Mouse (Mus musculus): Measurements from ENCODE around the gene Wfdc1.

The Wfdc1 gene

GRCm38 (mm10) chr8:119697163-119697562 is 31.0 kb downstream of the Wfdc1 start:
- DNase-seq = no peak

- peak; percentile 62 for DNase-seq
These were observed 32.8 kb downstream of the Wfdc1 start for GRCm38 (mm10) chr8:119698960-119699359.

GRCm38 (mm10) chr8:119699549-119700134 is 33.5 kb downstream of the Wfdc1 start, which contains the start of gene Atp2c2:
Atp2c2 (plus strand) TSS chr8:119700009.
- peak; percentile 64 for DNase-seq

- no peak for DNase-seq
These were observed 36.8 kb downstream of the Wfdc1 start for GRCm38 (mm10) chr8:119702965-119703364.

GRCm38 (mm10) chr8:119707146-119707545 is 41.0 kb downstream of the Wfdc1 start:
- no peak for DNase-seq

GRCm38 (mm10) chr8:119708471-119708870 is 42.3 kb downstream of the Wfdc1 start:
- no peak for DNase-seq

- DNase-seq = no peak
These were observed 42.9 kb downstream of the Wfdc1 start for GRCm38 (mm10) chr8:119708878-119709702.

GRCm38 (mm10) chr8:119709703-119710093 is 43.5 kb downstream of the Wfdc1 start:
- DNase-seq = no peak

GRCm38 (mm10) chr8:119712226-119712625 is 46.1 kb downstream of the Wfdc1 start:
- DNase-seq = no peak

GRCm38 (mm10) chr8:119713421-119713820 is 47.3 kb downstream of the Wfdc1 start:
- no peak for DNase-seq

GRCm38 (mm10) chr8:119715221-119715620 is 49.1 kb downstream of the Wfdc1 start:
- peak; percentile 45 for DNase-seq

GRCm38 (mm10) chr8:119716730-119717299 is 50.6 kb downstream of the Wfdc1 start:
- DNase-seq = no peak

GRCm38 (mm10) chr8:119717765-119718164 is 51.6 kb downstream of the Wfdc1 start:
- DNase-seq = no peak

- DNase-seq = no peak
These were observed 52.9 kb downstream of the Wfdc1 start for GRCm38 (mm10) chr8:119719011-119719501.

- no peak for DNase-seq
These were observed 56.2 kb downstream of the Wfdc1 start for GRCm38 (mm10) chr8:119722348-119722747.

- no peak for DNase-seq
These were observed 57.5 kb downstream of the Wfdc1 start for GRCm38 (mm10) chr8:119723676-119724075.

GRCm38 (mm10) chr8:119724596-119724995 is 58.4 kb downstream of the Wfdc1 start:
- DNase-seq = no peak

GRCm38 (mm10) chr8:119727093-119727492 is 60.9 kb downstream of the Wfdc1 start:
- no peak for DNase-seq

GRCm38 (mm10) chr8:119728351-119728895 is 62.3 kb downstream of the Wfdc1 start:
- DNase-seq = no peak

GRCm38 (mm10) chr8:119732072-119732471 is 65.9 kb downstream of the Wfdc1 start:
- DNase-seq = no peak

GRCm38 (mm10) chr8:119736348-119736917 is 70.3 kb downstream of the Wfdc1 start:
- DNase-seq = no peak

- no peak for DNase-seq
These were observed 71.1 kb downstream of the Wfdc1 start for GRCm38 (mm10) chr8:119737093-119737900.

Data from kidney, adult 11 months (tissue).